Mouse (Mus musculus): ENCODE measurements around the gene Ikzf3. TPM values are rescaled to one million over a fixed set of nuclear protein-coding genes. Genes with fewer than 3 reads are reported as not detected.

The Ikzf3 gene
- polyA plus RNA-seq, 1 experiment from 2014 or later = 0.25 TPM

DNA sequence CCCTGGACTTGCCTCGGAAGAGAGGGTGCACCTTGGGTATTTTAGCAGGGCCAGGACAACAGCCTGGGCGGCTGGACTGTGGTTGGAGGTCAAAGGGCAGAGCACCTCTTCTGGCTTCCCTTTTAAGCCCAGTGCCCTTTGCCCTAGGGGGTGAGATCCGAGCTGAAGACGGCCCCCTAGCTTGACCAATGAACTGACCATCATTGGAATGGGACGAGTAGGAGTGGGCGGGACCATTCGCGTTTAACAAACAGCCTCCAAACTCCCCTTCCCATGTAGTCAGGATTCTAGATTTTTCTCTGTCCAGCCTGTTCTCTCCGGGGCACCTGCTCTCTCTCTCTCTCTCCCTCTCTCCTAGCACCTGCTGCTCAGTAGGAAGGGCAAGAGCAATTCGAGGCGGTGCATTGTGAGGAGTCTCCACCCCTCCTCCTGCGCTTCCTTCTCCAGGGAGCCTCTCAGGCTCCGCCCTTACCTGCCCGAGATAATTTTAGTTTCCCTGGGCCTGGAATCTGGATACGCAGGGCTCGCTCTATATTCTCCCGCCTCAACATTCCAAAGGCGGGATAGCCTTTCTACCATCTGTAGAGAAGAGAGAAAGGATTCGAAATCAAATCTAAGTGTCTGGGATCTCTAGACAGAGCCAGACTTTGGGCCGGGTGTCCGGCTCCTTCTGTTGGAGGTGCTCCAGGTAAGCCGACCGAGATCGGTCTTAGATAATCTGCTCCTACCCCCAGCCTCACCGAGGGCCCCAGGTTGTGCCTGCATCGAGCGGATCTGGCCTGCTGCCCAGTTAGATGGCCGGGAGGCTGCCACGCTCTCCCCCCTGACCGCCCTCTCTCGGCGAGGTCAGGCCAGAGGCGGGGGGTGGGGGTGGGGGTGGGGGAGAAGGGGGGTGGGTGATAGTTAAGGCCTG, 99.0 kb downstream of the Ikzf3 start:
- H3K9me3 ChIP-seq = peaks cover 3% of the 10 kb centered on the region; the same call in 1 of the 2 replicates
- H3K4me2 ChIP-seq (replicated peaks) = peak overlapping the region; percentile 19; the same call in 1 of the 2 replicates
- peaks cover 35% of the 10 kb centered on the region for H3K27me3 ChIP-seq (replicated peaks)
- no peaks in the 10 kb centered on the region for H3K36me3 ChIP-seq
- ATAC-seq (ENCODE audit: low FRiP score, low read depth) = no peak
- H3K27ac ChIP-seq = no peak overlapping the region
- WGBS = 4% methylated on average over 33 of the region's 33 CpGs
- no peak overlapping the region for H3K4me3 ChIP-seq
- no peak overlapping the region for H3K9ac ChIP-seq
- peaks cover 3% of the 10 kb centered on the region; the same call in 1 of the 2 replicates for H3K4me1 ChIP-seq

DNA sequence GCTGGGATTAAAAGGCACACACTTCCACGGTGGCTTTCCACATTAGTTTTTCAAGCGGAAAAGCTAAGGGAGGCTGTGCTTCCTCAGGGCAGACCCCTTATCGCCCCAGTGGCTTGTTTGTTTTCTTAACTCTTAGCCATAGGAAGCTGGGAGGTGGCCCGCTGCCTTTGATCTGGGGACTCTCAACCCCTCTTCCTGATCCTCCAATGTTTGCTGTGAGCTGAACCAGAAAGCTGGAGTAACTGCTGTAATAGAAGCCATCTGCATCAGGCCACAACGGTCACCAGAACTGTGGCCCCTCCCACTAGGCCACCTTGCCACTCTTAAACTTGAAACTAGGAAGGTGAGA, 99.6 kb downstream of the Ikzf3 start, which contains the start of gene Grb7:
Grb7 (plus strand) TSS at position 182 of the 349 bp plus-strand sequence.
- no peak within 1 kb of the TSS for H3K27ac ChIP-seq
- no peak within 1 kb of the TSS for H3K9ac ChIP-seq
- WGBS = 15% methylated on average over 5 of the region's 5 CpGs
- no peak for ATAC-seq (ENCODE audit: low FRiP score, low read depth)
- H3K4me2 ChIP-seq (replicated peaks) = peak within 1 kb of the TSS; percentile 19; the same call in 1 of the 2 replicates
- H3K4me1 ChIP-seq = peaks cover 3% of the 10 kb centered on the region; the same call in 1 of the 2 replicates
- H3K27me3 ChIP-seq (replicated peaks) = peaks cover 35% of the 10 kb centered on the region
- peaks cover 3% of the 10 kb centered on the region; the same call in 1 of the 2 replicates for H3K9me3 ChIP-seq
- no peaks in the 10 kb centered on the region for H3K36me3 ChIP-seq
- no peak within 1 kb of the TSS for H3K4me3 ChIP-seq

DNA sequence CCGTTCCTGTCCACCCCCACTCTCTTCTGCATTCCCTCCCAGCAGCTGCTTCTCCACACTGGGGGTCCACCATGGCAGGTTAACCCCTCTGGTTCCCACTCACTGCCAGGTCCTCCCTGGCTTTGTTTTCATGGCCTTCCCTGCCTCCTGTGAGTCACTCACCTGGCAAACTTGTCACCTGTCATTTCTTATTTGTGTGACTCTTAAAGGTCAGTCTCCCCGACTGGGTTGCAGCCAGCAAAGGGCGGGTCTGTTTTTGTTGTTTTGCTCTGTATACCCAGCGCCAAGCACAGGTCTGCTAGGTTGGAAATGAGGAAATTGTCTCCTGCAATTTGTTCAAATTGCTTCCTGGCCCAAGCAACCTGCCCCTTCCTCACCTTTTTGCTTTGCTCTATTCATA, 100.2 kb downstream of the Ikzf3 start:
- 65% methylated on average over 4 of the region's 4 CpGs for WGBS

DNA sequence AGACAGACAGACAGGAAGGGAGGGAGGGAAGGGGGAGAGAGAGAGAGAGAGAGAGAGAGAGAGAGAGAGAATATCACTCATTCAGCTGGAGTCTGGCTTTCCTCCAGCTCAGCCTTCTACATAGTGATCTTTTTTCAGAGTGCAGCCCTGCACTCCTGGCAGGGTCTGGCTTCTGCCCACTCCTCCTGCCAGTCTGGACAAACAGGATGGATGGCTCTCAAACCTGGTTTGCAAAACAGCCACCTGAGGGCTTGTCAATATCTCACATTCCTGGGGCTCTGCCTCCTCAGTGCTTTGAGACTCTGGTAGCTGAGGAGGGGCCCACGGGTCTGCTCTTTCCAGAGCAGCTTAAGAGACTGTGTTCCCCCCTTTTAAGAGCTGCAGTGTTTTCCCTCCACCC, 100.6 kb downstream of the Ikzf3 start:
- ATAC-seq (ENCODE audit: low FRiP score, low read depth) = no peak
- no peak overlapping the region for H3K4me2 ChIP-seq (replicated peaks)
- H3K36me3 ChIP-seq = no peaks in the 10 kb centered on the region
- no peak overlapping the region for H3K27ac ChIP-seq
- peaks cover 35% of the 10 kb centered on the region for H3K27me3 ChIP-seq (replicated peaks)
- peaks cover 3% of the 10 kb centered on the region; the same call in 1 of the 2 replicates for H3K9me3 ChIP-seq
- H3K4me3 ChIP-seq = no peak overlapping the region
- WGBS = 45% methylated on average over 1 of the region's 1 CpGs
- H3K4me1 ChIP-seq = peaks cover 3% of the 10 kb centered on the region; the same call in 1 of the 2 replicates
- no peak overlapping the region for H3K9ac ChIP-seq

More for the DNA sequence above, 100.2 kb downstream of the Ikzf3 start:
- H3K36me3 ChIP-seq = no peaks in the 10 kb centered on the region
- no peak overlapping the region for H3K4me2 ChIP-seq (replicated peaks)
- H3K4me3 ChIP-seq = no peak overlapping the region
- H3K9ac ChIP-seq = no peak overlapping the region
- H3K27ac ChIP-seq = no peak overlapping the region
- H3K4me1 ChIP-seq = peaks cover 3% of the 10 kb centered on the region; the same call in 1 of the 2 replicates
- peaks cover 35% of the 10 kb centered on the region for H3K27me3 ChIP-seq (replicated peaks)
- no peak for ATAC-seq (ENCODE audit: low FRiP score, low read depth)
- H3K9me3 ChIP-seq = peaks cover 3% of the 10 kb centered on the region; the same call in 1 of the 2 replicates

DNA sequence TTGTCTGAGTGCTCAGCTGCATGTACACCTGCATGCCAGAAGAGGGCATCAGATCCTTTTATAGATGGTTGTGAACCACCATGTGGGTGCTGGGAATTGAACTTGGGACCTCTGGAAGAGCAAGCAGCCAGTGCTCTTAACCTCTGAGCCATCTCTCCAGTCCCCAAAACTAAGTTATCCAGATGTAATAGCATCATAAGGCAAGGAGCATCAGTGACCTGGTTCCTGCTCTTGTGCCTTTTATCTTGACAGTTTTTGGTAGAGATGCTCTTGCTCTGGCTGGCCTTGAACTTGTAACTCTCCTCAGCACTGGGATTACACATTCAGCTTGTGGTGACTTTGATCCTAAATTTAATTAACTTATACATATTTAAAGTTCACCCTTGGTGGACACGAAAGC, 102.1 kb downstream of the Ikzf3 start:
- ATAC-seq (ENCODE audit: low FRiP score, low read depth) = no peak
- peaks cover 34% of the 10 kb centered on the region for H3K27me3 ChIP-seq (replicated peaks)
- no peak overlapping the region for H3K4me3 ChIP-seq
- 95% methylated on average over 1 of the region's 1 CpGs for WGBS
- H3K9ac ChIP-seq = no peak overlapping the region
- H3K4me2 ChIP-seq (replicated peaks) = no peak overlapping the region
- H3K27ac ChIP-seq = no peak overlapping the region
- peaks cover 3% of the 10 kb centered on the region; the same call in 1 of the 2 replicates for H3K9me3 ChIP-seq
- peaks cover 3% of the 10 kb centered on the region; the same call in 1 of the 2 replicates for H3K4me1 ChIP-seq
- H3K36me3 ChIP-seq = no peaks in the 10 kb centered on the region

DNA sequence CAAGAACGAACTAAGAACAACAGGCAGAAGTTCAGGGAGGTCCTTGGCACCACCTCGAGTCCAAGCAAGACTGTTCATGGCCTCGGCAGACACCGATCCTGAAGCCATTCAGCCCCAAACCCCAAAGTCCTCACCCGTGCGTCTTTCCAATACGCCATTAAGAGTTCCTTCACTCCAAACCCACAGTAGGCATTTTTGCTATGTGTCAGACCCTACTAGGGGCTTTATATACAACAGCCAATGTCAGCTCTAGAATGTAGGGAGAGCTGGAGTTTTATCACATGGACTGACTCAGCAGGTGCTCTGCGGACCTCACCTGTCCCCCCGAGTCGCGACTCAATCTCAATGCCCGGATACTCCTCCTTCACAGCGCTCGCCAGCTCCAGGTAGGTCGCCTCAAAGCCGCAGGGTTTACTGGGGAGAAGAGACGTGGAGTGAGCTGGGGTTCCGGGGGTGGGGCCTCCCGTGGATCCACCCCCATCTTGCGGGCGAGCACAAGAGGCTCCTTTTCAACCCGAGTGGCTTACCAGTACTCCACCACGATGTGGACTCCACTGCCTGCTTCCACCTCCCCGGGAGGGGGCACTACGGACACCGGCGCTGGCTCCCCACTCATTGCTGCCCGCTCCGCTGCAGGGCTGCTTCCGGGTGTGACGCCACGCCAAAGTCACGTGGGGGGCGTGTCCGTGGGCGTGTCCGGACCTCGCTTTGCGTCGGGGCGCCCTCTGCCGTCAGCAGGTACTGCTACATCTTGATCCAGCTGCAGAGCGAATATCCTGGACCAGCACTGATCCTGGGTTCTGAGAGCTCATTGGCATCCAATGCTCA, 107.3 kb downstream of the Ikzf3 start, which contains the start of gene Mien1:
Mien1 (minus strand) TSS at position 661 of the 828 bp plus-strand sequence.
- 3% methylated on average over 43 of the region's 43 CpGs for WGBS
- no peak within 1 kb of the TSS; the same call in 1 of the 2 replicates for H3K27ac ChIP-seq
- H3K9ac ChIP-seq = peak within 1 kb of the TSS; percentile 66
- peak within 1 kb of the TSS; percentile 80 for H3K4me3 ChIP-seq
- ATAC-seq (ENCODE audit: low FRiP score, low read depth) = peak; percentile 86
- H3K9me3 ChIP-seq = peaks cover under 1% of the 10 kb centered on the region; the same call in 1 of the 2 replicates
- H3K4me1 ChIP-seq = peaks cover 10% of the 10 kb centered on the region
- H3K27me3 ChIP-seq (replicated peaks) = no peaks in the 10 kb centered on the region
- H3K36me3 ChIP-seq = peaks cover 25% of the 10 kb centered on the region; the same call in 1 of the 2 replicates
- H3K4me2 ChIP-seq (replicated peaks) = peak within 1 kb of the TSS; percentile 87

DNA sequence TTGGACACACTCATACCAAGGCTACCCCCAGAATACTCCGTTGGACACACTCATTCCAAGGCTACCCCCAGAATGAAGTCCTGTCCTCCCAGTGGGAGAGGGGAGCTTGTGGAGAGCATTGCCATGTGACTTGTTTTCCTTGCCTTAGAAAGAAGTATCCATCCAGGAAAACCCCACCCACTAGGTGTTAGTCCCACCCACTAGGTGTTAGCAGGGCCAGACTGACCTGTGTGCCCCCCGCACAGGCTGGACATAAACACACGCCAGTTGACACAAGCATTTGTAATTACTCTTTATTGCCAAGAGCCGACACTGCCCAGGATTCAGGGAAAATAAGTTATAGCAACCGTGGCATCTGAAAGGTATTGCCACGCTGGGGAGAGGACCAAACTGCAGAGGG, 108.4 kb downstream of the Ikzf3 start:
- Histone ChIP-seq H3K27me3 (replicated peaks) (no peaks in the 10 kb centered on the region), H3K9ac (no peak overlapping the region), H3K27ac (no peak overlapping the region), H3K4me1 (peaks cover 10% of the 10 kb centered on the region), H3K4me2 (replicated peaks) (peak overlapping the region; percentile 87; the same call in 1 of the 2 replicates), H3K4me3 (no peak overlapping the region), H3K9me3 (no peaks in the 10 kb centered on the region), H3K36me3 (peaks cover 33% of the 10 kb centered on the region)
- no peak for ATAC-seq (ENCODE audit: low FRiP score, low read depth)
- 80% methylated on average over 6 of the region's 6 CpGs for WGBS

DNA sequence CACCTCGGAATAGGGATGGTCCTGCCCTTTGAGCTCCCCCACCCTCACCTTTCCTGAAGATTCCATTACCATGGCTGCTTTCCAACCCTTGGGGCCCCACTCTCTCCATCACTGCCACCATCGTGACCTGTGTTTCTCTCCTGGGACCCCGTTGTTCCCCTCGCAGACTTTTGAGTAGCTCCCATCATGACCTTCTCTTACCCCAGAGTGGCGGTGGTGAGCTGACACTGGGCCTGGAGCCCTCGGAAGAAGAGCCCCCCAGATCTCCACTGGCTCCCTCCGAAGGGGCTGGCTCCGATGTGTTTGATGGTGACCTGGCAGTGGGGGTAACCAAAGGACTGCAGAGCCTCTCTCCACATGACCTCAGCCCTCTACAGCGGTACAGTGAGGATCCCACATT, 110.1 kb downstream of the Ikzf3 start:
- no peaks in the 10 kb centered on the region for H3K27me3 ChIP-seq (replicated peaks)
- peaks cover 10% of the 10 kb centered on the region for H3K4me1 ChIP-seq
- no peak for ATAC-seq (ENCODE audit: low FRiP score, low read depth)
- no peaks in the 10 kb centered on the region for H3K9me3 ChIP-seq
- no peak overlapping the region for H3K27ac ChIP-seq
- no peak overlapping the region for H3K4me2 ChIP-seq (replicated peaks)
- no peak overlapping the region for H3K4me3 ChIP-seq
- no peak overlapping the region for H3K9ac ChIP-seq
- 90% methylated on average over 9 of the region's 9 CpGs for WGBS
- H3K36me3 ChIP-seq = peaks cover 33% of the 10 kb centered on the region

DNA sequence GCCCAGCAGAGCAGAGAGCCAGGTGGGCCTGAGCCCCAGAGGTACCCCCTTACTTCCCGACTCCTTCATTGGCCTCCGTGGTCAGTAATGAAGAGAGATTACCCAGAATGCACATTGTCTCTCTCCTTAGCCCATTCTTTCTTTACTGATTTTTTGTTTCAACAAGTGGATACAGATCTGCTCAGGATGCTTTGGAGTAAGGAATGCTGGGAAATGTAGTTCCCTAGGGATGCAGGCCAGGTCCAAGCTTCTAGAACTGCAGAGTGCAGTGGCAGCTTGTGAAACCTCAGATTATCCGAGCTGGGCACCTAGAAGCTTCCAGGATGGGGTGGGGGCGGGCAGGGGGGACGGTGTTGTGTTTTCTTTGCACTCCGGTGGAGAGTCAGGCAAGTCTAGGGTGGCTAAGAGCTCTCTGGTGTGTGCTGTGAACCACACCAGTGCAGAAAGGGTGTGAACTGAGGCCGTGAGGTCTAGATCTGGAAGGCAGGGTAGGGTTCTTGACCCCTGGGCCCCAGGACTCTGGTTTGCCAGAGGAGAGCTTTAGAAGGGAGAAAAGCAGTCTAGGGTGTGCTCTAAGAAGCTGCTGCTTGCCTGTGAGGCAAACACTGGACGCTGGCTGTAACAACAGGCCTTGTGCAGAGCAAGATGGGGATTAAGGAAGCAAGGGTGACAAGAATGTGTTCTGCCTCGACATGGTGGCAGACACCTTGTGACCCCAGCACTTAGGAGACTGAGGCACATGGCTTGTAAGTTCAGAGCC, 113.9 kb downstream of the Ikzf3 start:
- Histone ChIP-seq H3K27me3 (replicated peaks) (no peaks in the 10 kb centered on the region), H3K9me3 (no peaks in the 10 kb centered on the region), H3K4me1 (no peaks in the 10 kb centered on the region), H3K4me3 (no peak overlapping the region), H3K4me2 (replicated peaks) (no peak overlapping the region), H3K27ac (no peak overlapping the region), H3K36me3 (peaks cover 39% of the 10 kb centered on the region), H3K9ac (no peak overlapping the region)
- 85% methylated on average over 9 of the region's 9 CpGs for WGBS
- no peak for ATAC-seq (ENCODE audit: low FRiP score, low read depth)

DNA sequence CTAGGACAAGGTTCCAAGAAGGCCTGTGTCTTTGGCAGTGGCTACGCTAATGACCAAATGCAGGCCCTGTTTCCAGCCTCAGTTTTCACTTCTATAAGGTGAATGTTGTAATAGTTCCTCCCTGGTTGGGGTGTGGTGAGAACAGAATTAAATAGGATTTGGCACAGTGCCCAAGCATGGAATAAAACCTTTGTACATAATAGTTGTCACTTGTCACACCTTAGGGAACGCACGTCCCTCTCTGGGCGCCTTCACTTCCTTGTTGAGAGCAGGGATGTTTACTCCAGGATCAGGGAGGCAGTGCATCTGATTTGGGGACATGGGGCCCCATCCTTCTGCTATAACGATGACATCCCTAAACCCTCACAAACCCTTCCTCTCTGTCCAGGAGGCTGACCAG, 117.4 kb downstream of the Ikzf3 start:
- ATAC-seq (ENCODE audit: low FRiP score, low read depth) = no peak
- Histone ChIP-seq H3K4me3 (no peak overlapping the region), H3K9ac (no peak overlapping the region), H3K27me3 (replicated peaks) (no peaks in the 10 kb centered on the region), H3K27ac (no peak overlapping the region), H3K36me3 (peaks cover 18% of the 10 kb centered on the region), H3K9me3 (no peaks in the 10 kb centered on the region), H3K4me1 (no peaks in the 10 kb centered on the region), H3K4me2 (replicated peaks) (no peak overlapping the region)
- 93% methylated on average over 5 of the region's 5 CpGs for WGBS

DNA sequence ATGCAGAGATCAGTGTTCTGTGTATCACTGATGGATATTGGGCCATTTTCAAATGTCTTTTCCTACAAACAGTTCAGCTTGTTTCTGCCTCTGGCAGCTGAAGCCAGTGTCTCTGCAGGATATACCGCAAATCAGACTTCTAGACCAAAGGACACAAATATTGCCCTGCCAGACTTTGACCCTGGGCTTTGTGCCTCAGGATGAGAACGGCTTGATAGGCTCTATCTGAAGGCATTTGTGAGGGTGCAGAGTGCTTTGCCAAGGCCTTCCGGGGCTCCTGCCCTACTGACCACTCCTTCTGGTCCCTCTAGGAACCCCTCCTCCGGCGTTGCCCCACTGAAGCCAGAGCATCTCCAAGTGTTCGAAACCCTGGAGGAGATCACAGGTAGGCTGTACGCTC, 119.2 kb downstream of the Ikzf3 start:
- 0 out of 2 replicates have a peak, but pooled peaks cover 11% of the 10 kb centered on the region for H3K36me3 ChIP-seq
- no peak overlapping the region for H3K9ac ChIP-seq
- no peaks in the 10 kb centered on the region for H3K4me1 ChIP-seq
- no peak overlapping the region for H3K4me3 ChIP-seq
- no peaks in the 10 kb centered on the region for H3K9me3 ChIP-seq
- no peak overlapping the region for H3K27ac ChIP-seq
- no peaks in the 10 kb centered on the region for H3K27me3 ChIP-seq (replicated peaks)
- WGBS = 95% methylated on average over 7 of the region's 7 CpGs
- ATAC-seq (ENCODE audit: low FRiP score, low read depth) = no peak
- H3K4me2 ChIP-seq (replicated peaks) = no peak overlapping the region

All from neural tube, embryonic 12.5 days (tissue).